Mouse (Mus musculus) thymus, adult 2 months (tissue): ENCODE measurements around the gene Ccz1. TPM values are rescaled to one million over a fixed set of nuclear protein-coding genes. Genes with fewer than 3 reads are reported as not detected.

ENCODE experiments used
- DNase-seq: peaks from one replicate; pipeline ENCODE4 v3.0.0; 2021
- H3K27ac ChIP-seq: fragments of 200-500 bp; 2 replicates; pipeline ENCODE4 v1.5.1; 2012; ENCODE audit warnings: low read length, control low read depth; ENCODE audit not compliant: control insufficient read depth, insufficient read depth
- H3K27me3 ChIP-seq: fragments of 200-500 bp; 2 replicates; pipeline ENCODE4 v1.6.1; 2012; ENCODE audit warnings: mild to moderate bottlenecking, low read length, moderate library complexity, mixed read lengths; ENCODE audit not compliant: control insufficient read depth, insufficient read depth
- H3K36me3 ChIP-seq: fragments of 200-500 bp; 2 replicates; pipeline ENCODE4 v1.6.1; 2012; ENCODE audit warnings: mild to moderate bottlenecking, low read length, moderate library complexity; ENCODE audit not compliant: control insufficient read depth, insufficient read depth
- H3K4me1 ChIP-seq: fragments of 200-500 bp; replicated peaks from 2 replicates; pipeline ENCODE4 v1.6.1; 2012; ENCODE audit warnings: low read length; ENCODE audit not compliant: control insufficient read depth, insufficient read depth
- H3K4me3 ChIP-seq: fragments of 200-500 bp; 2 replicates; pipeline ENCODE4 v1.5.1; 2012; ENCODE audit warnings: mild to moderate bottlenecking, low read length, control low read depth, moderate library complexity; ENCODE audit not compliant: control insufficient read depth, insufficient read depth
- CTCF ChIP-seq: fragments of 200-500 bp; IDR thresholded peaks from 2 replicates; pipeline ENCODE4 v1.5.1; 2012; ENCODE audit warnings: mild to moderate bottlenecking, control low read depth, low read length, moderate library complexity, borderline replicate concordance; ENCODE audit not compliant: control insufficient read depth, poor library complexity, insufficient read depth; ENCODE audit errors: extremely low read depth
- POLR2A ChIP-seq: fragments of 200-500 bp; IDR thresholded peaks from 2 replicates; pipeline ENCODE4 v1.6.1; 2012; ENCODE audit warnings: mild to moderate bottlenecking, low read length, control low read depth, moderate library complexity; ENCODE audit not compliant: control insufficient read depth, poor library complexity, insufficient read depth; ENCODE audit errors: extremely low read depth
- WGBS: fragments of 180-500 bp; shearing (Covaris S2); methylation state at CpG from one replicate; pipeline ENCODE4 v1.1.7; 2018; 5-methylcytosine and 5-hydroxymethylcytosine counted together
- polyA plus RNA-seq: library from polyadenylated mRNA; depleted of rRNA; stranded (reverse); fragments of >200 nt; gene quantifications from 2 replicates; pipeline ENCODE4 v1.2.3, GENCODE M21; 2012

Ccz1 gene
- polyA plus RNA-seq, 1 experiment, result 15.4 TPM

DNA sequence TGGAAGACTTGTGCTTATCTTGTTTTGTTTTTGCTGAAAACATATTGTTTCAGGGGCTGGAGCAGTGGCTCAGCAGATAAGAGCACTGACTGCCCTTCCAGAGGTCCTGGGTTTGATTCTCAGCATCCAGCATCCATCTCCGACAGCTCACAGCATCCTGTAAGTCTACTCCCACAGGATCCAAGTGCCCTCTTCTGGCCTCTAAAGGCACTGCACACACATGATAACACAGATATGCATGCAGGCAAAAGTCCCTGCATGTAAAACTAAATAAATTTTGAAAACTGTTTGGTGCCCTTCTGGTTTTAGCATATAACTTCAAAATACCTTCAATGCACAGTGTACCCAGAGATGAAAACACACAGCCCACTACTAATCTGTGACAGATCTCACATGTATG is 15.3 kb downstream of the Ccz1 start:
- no peak overlapping the region for H3K4me3 ChIP-seq
- DNase-seq, result no peak
- TF ChIP-seq CTCF, result no peak
- TF ChIP-seq POLR2A, result no peak
- peaks cover 61% of the 10 kb centered on the region for H3K36me3 ChIP-seq
- no peaks in the 10 kb centered on the region for H3K4me1 ChIP-seq
- WGBS, result 91% methylated on average over 1 of the region's 1 CpGs
- no peaks in the 10 kb centered on the region for H3K27me3 ChIP-seq
- H3K27ac ChIP-seq, result no peak overlapping the region

DNA sequence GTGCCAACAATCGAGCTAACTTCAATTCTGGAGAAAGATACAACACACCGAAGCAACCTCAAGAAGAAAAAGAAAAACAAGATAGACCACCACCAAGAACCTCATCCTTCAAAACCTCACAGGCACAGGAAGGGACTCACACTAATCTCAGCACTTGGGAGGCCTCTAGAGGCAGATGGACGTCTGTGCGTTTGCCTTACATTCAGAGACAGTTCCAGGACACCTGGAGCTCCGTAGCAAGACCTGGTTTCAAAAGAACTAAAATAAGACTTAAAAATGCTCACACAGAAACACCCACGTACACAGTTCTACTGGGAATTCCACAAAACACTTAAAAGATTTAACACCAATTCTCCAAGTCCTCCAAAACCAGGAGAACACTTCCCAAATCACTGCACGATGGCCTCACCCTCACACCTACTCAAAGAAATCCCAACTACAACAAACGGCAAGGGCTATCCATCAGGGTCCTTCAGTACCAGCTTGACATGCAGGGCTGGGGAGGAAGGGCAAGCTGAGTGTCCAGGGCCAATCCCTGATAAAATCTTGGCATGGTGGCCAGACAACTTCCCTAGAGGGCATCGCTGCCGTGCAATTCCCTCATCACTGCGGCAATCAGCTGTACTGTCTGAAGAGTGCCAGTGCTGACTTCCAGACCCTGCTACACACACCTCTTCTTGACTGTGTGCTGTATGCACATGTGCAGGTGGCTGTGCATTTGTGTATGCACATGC is 19.9 kb downstream of the Ccz1 start:
- no peaks in the 10 kb centered on the region for H3K4me1 ChIP-seq
- no peak for TF ChIP-seq POLR2A
- 88% methylated on average over 11 of the region's 11 CpGs for WGBS
- no peak for DNase-seq
- H3K4me3 ChIP-seq, result no peak overlapping the region
- H3K27me3 ChIP-seq, result no peaks in the 10 kb centered on the region
- H3K27ac ChIP-seq, result no peak overlapping the region
- peaks cover 67% of the 10 kb centered on the region for H3K36me3 ChIP-seq

GRCm38 (mm10) chr5:143993849-143994248 is 20.8 kb downstream of the Ccz1 start:
- Histone ChIP-seq H3K36me3 (peaks cover 75% of the 10 kb centered on the region), H3K4me1 (no peaks in the 10 kb centered on the region), H3K4me3 (no peak overlapping the region), H3K27ac (no peak overlapping the region), H3K27me3 (no peaks in the 10 kb centered on the region)
- no peak for DNase-seq
- 97% methylated on average over 5 of the region's 5 CpGs for WGBS
- TF ChIP-seq CTCF (no peak), POLR2A (no peak)

DNA sequence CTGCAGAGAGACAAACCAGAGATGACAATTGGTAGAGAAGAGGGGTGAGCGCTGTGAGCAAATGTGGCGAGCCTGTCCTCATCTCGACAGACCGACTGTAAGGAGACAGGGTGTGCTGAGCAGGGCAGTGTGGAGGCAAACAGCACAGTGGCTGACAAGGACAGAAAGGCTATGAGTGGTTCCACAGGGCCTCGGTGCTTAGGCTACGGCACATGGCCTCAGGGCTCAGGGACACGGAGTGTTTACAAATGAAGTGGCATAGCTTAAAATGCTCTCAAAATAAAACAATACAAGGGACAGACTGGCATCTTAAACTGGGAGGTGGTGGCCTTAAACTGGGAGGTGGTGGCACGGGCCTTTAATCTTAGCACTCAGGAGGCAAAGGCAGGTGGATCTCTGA is 21.4 kb downstream of the Ccz1 start:
- DNase-seq, result no peak
- TF ChIP-seq POLR2A, result no peak
- no peak for TF ChIP-seq CTCF
- H3K36me3 ChIP-seq, result peaks cover 73% of the 10 kb centered on the region
- H3K4me3 ChIP-seq, result no peak overlapping the region
- H3K4me1 ChIP-seq, result no peaks in the 10 kb centered on the region
- H3K27ac ChIP-seq, result no peak overlapping the region
- no peaks in the 10 kb centered on the region for H3K27me3 ChIP-seq
- WGBS, result 98% methylated on average over 8 of the region's 8 CpGs

DNA sequence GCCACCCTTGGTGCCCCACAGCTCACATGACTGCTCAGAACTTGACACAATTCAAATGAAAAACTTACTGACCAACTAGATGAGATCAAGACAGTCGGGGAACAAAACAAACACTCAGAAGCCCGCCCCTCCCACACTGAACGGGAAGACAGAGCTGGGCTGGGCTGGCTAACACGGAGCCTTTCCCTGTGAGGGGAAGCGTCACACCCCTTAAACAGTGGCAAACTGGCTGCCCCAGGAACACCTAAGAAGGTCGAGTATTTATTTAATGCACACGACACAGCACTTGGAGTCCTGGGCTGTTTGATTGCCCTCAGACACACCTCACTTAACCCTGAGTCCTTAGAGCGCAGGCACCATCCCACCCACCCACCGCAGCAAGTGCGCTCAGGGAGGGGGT is 22.0 kb downstream of the Ccz1 start:
- H3K4me3 ChIP-seq, result no peak overlapping the region
- TF ChIP-seq CTCF (no peak), POLR2A (no peak)
- no peak for DNase-seq
- H3K4me1 ChIP-seq, result no peaks in the 10 kb centered on the region
- no peaks in the 10 kb centered on the region for H3K27me3 ChIP-seq
- H3K36me3 ChIP-seq, result peaks cover 73% of the 10 kb centered on the region
- 95% methylated on average over 10 of the region's 10 CpGs for WGBS
- H3K27ac ChIP-seq, result no peak overlapping the region

DNA sequence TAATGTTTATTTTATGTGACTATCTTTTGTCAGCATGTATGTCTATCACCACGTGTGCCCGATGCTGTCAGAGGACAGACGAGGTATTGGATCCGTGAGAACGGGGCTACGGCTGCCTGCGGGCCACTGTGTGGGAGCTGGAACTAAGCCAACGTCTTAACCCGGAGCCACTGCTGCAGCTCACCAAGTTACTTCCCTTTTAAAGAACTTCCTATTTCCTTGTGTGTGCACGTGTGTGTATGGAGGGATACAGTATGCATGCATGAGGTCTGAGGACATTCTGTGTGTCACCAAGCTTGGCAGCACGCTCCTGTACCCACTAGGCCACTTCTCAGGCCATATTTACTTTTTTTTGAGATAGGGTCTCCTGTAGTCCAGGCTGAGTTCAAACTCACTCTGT is 24.6 kb downstream of the Ccz1 start:
- H3K27ac ChIP-seq, result no peak overlapping the region
- DNase-seq, result no peak
- 35% methylated on average over 11 of the region's 11 CpGs for WGBS
- no peaks in the 10 kb centered on the region for H3K4me1 ChIP-seq
- no peak for TF ChIP-seq CTCF
- no peak for TF ChIP-seq POLR2A
- no peak overlapping the region for H3K4me3 ChIP-seq
- H3K36me3 ChIP-seq, result peaks cover 83% of the 10 kb centered on the region
- no peaks in the 10 kb centered on the region for H3K27me3 ChIP-seq

GRCm38 (mm10) chr5:143989046-143989445 is 25.6 kb downstream of the Ccz1 start:
- DNase-seq, result no peak
- Histone ChIP-seq H3K4me3 (no peak overlapping the region), H3K4me1 (no peaks in the 10 kb centered on the region), H3K27me3 (no peaks in the 10 kb centered on the region), H3K36me3 (peaks cover 77% of the 10 kb centered on the region), H3K27ac (no peak overlapping the region)
- WGBS, result 98% methylated on average over 4 of the region's 4 CpGs
- TF ChIP-seq CTCF (no peak), POLR2A (no peak)
